Mouse (Mus musculus) G1E-ER4 (cell line): Measurements from ENCODE around the gene Raver1. TPM values are rescaled to one million over a fixed set of nuclear protein-coding genes. Genes with fewer than 3 reads are reported as not detected.

Source experiments
- GATA1 ChIP-seq: IDR thresholded peaks from one replicate; pipeline ENCODE4 v1.8.0; 2012; ENCODE audit warnings: low read length, inconsistent platforms
- polyA plus RNA-seq: library from polyadenylated mRNA; stranded (reverse); fragments of >175 nt; gene quantifications from 2 replicates; pipeline ENCODE4 v1.2.3, GENCODE M21; 2012

The Raver1 gene
- polyA plus RNA-seq, 1 experiment = 2.5 TPM

DNA sequence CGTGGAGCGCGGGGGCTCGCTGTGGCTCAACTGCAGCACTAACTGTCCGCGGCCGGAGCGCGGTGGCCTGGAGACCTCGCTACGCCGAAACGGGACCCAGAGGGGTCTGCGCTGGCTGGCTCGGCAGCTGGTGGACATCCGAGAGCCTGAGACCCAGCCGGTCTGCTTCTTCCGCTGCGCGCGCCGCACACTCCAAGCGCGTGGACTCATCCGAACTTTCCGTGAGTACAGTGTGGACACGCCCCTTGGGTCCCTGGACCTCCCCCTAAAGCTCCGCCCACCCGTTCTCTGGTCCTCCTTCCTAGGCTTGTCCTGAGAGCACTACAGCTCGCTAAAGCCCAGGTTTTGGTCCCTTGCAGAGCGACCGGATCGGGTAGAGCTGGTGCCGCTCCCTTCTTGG is 58.7 kb downstream of the Raver1 start:
- no peak for TF ChIP-seq GATA1

DNA sequence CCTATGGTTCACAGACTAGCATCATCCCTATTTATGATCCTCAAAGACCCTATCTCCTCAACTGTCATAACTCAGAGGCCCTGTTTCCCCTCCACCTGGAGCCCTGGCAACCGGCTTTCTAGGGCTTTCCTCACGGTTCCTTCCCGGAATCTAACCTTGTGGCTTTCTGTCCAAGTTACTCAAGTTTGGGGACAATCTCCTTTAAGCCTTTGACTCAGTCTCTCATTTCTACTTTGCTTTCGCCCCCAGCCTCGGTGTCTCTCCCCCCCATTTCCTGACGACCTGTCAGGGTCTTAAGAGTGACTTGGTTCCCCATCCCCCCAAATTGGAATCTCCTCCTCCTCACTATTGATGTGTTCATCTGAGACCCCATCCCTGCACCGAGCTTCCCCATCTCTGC is 59.3 kb downstream of the Raver1 start:
- no peak for TF ChIP-seq GATA1

DNA sequence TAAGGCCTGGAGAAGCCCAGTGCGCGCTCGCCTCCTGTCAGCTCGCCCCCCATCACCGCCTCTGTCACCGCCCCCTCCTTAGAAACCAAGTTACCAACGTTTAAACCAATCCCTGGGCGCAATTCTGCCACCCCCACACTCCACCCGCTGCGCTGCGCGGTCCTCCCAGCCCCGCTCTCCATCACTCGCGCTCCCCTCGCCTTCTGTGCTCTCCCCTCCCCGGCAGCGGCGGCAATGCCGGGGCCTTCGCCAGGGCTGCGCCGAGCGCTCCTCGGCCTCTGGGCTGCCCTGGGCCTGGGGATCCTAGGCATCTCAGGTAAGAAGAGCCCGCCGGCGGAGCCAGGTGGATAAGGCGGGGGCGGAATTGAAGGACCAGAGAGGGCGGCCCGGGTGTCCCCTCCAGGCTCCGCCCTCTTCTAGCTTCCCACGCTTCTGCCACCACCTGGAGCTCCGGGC is 59.9 kb downstream of the Raver1 start, which contains the start of gene Icam5:
Gene Icam5, plus strand, starts transcription at position 178 of the 456 bp plus-strand sequence.
- no peak for TF ChIP-seq GATA1

DNA sequence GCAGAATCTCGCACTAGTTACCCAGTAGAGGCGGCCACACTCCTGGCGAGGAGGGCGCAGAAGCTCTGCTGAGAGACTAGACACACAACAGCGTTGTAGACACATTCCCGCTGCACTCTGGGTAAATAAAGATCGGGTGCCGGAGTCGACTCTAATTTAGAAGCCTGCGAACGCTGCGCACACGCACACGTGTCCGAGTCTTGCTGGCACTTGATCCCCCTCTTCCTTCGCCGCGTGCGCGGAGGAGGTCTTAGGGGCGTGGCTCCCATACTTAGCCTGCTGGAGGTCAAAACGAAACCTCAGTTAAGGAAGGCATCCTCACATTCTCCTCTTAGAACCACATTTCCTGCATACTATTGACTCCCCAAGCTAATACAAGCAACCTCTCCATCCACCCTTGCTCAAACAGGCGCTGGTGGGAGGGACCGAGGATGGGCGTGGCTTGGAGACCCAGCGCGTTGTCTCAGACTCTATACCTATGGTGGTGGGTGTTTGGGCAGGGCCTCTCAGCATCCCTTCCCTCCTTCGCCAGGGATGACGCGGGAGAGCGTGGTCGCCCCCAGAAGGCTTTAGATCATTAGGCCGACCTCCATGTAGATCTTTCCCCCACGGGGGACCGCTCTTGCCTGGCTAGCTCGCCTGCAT is 60.4 kb downstream of the Raver1 start:
- no peak for TF ChIP-seq GATA1

DNA sequence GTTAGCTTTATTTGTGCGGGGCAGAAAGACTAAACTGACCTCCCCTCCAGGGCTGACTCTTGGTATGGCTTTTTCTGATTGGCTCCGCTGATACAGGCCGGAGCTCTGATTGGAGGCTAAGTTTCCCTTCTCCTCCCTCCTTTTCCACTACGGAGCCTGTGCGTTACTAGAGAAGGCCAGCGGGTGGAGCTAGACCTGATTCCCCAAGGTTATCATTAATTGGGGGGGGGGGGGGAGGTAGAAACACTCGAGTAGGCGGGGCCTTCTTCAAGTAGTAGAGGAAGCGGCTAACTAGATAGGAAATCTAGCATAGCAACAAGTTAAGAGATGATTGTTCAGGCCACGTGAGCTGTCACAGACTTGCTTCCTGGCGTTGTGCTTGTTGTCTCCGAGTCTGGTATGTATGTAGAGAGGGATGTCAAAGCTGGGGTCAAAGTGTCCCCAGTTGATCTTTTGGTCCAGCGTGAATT is 61.0 kb downstream of the Raver1 start:
- no peak for TF ChIP-seq GATA1

DNA sequence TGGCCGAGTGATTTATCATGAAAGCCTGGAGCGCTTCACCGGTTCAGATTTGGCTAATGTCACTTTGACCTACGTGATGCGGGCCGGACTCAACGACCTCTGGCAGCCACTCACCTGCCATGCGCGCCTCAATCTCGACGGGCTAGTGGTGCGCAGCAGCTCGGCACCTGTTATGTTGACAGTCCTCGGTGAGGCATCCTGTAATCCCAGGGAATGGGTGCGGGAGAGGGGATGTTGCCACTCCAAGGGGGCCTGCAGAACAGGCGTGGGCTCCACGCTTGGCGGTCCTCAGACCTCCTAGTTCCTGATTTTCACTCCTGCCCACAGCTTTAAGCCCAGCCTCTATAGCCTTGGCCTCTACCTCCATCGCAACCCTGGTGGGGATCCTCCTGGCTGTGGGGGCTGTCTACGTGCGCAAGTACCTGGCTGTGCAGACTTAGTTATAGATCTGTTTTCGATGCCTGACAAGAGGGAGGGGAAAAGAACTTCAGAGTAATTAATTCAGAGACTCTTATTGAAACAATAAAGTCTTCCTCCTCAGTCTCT is 61.7 kb downstream of the Raver1 start:
- TF ChIP-seq GATA1 = no peak

DNA sequence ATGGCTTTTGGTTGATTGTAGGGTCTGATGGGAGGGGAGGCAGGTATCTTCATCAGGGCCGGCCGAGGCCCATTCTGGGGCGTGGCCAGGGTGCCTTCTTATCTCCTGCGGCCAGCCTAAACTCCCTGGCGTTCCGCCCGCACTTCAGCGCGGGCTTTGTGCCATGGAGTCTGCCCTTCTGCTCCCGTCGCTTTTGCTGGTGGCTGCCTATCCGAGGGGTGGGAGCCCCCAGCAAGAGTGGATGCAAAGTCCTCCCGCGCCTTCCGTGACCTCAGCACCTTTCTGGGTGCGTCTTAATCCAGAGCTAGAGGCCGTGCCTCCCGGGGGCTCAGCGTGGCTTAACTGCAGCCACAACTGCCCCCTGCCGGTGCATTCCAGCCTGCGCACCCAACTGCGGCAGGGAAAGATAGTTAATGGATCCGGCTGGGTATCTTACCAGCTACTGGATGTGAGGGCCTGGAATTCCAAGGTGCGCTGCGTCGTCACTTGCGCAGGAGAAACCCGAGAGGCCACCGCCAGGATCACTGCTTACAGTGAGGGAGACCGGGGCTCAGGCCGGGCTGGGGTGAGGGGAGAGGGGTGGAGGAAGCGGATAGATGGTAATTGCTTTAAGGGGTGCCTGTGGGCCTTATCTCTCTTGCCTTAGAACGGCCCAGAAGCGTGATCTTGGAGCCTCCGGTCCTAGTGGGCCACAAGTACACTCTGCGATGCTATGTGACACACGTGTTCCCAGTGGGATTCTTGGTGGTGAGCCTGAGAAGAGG is 62.3 kb downstream of the Raver1 start, which contains the start of gene Icam4:
Gene Icam4, plus strand, starts transcription at position 83 of the 764 bp plus-strand sequence.
- no peak for TF ChIP-seq GATA1

DNA sequence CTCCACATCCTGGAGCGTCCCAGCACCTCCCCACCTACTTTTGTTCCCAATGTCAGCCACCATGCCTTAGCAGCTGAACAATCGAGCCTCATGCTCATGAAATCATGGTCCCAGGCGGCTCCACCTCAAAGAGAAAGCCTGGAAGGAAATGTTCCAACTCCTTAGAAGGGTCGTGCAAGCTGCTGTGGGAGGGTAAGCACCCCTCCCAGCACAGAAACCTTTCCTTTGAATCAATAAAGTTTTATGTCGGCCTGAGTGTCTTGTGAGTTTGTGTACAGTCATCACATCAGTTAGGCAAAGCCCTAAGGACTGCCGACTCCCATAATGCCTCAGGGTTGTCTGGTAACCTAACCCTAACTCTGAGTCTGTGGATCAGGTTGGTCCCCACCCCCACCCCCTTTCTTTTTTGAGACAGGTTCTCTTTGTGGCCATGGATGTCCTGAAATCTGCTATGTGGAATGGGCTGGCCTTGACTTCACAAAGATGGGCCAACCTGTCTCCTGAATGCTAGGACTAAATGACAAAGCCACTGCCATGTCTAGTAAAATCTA is 63.2 kb downstream of the Raver1 start:
- no peak for TF ChIP-seq GATA1

DNA sequence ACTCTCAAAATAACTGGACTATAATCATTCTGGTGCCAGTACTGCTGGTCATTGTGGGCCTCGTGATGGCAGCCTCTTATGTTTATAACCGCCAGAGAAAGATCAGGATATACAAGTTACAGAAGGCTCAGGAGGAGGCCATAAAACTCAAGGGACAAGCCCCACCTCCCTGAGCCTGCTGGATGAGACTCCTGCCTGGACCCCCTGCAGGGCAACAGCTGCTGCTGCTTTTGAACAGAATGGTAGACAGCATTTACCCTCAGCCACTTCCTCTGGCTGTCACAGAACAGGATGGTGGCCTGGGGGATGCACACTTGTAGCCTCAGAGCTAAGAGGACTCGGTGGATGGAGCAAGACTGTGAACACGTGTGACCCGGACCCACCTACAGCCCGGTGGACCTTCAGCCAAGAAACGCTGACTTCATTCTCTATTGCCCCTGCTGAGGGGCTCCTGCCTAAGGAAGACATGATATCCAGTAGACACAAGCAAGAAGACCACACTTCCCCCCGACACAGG is 64.0 kb downstream of the Raver1 start:
- TF ChIP-seq GATA1 = no peak

DNA sequence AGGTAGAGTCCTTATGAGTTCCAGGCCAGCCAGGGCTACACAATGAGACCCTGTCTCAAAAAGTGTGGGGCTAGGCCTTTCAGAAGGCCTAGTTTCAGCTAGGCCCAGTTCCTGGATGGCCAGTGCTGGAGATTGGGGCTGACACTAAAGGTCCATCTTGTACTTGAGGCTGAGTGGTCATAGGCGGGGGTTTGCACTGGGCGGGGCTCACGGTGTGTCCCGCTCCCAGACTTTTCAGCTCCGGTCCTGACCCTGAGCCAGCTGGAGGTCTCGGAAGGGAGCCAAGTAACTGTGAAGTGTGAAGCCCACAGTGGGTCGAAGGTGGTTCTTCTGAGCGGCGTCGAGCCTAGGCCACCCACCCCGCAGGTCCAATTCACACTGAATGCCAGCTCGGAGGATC is 65.0 kb downstream of the Raver1 start:
- no peak for TF ChIP-seq GATA1

DNA sequence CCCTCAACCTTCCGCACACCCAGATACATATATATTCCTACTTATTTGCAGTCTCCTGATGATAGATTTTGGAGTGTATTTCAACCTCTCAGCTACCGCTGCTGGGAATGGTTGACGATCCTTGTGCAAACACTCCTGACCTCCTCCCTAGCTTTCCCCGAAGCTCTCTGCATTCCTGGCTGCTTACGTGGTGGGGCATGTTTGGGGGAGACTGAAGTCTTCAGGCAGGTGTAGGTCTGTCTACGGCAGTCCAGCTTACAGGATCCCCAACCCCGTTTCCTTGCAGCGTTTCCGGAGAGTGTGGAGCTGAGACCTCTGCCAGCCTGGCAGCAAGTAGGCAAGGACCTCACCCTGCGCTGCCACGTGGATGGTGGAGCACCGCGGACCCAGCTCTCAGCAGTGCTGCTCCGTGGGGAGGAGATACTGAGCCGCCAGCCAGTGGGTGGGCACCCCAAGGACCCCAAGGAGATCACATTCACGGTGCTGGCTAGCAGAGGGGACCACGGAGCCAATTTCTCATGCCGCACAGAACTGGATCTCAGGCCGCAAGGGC is 66.5 kb downstream of the Raver1 start:
- TF ChIP-seq GATA1 = no peak

Other genes with a start within 250 kb of the Raver1 start
- not detected in 2 replicates for gene A230050P20Rik, start 223.4 kb downstream of the Raver1 start, polyA plus RNA-seq
- gene Angptl6, start 212.3 kb downstream of the Raver1 start, polyA plus RNA-seq = 3.5 and 4.1 TPM in 2 replicates
- gene Ppan, start 203.8 kb downstream of the Raver1 start, polyA plus RNA-seq = 341 and 357 TPM in 2 replicates
- gene Eif3g, start 193.4 kb downstream of the Raver1 start, polyA plus RNA-seq = 613 and 834 TPM in 2 replicates
- 152 and 172 TPM in 2 replicates for gene Dnmt1, start 132.1 kb downstream of the Raver1 start, polyA plus RNA-seq
- 1.4 and 1.6 TPM in 2 replicates for gene S1pr2, start 115.2 kb downstream of the Raver1 start, polyA plus RNA-seq
- gene Mrpl4, start 89.3 kb downstream of the Raver1 start, polyA plus RNA-seq = 88.1 and 110 TPM in 2 replicates
- gene Icam1, start 76.0 kb downstream of the Raver1 start, polyA plus RNA-seq = 0.55 and 0.58 TPM in 2 replicates
- 16.7 and 26.1 TPM in 2 replicates for gene Icam4, start 62.6 kb downstream of the Raver1 start, polyA plus RNA-seq
- 0.52 and 0.62 TPM in 2 replicates for gene Icam5, start 59.9 kb downstream of the Raver1 start, polyA plus RNA-seq
- gene Zglp1, start 24.9 kb downstream of the Raver1 start, polyA plus RNA-seq = 2.0 and 4.4 TPM in 2 replicates
- 0.67 and 0.73 TPM in 2 replicates for gene Gm49373, start 18.9 kb downstream of the Raver1 start, polyA plus RNA-seq
- gene Fdx1l, start 18.4 kb downstream of the Raver1 start, polyA plus RNA-seq = 39.6 and 44.3 TPM in 2 replicates
- gene Gm38431, start within 50 bp of the Raver1 start, polyA plus RNA-seq = 422 and 499 TPM in 2 replicates
- 16.0 and 16.3 TPM in 2 replicates for gene Tyk2, start 39.2 kb upstream of the Raver1 start, polyA plus RNA-seq
- 216 and 275 TPM in 2 replicates for gene Cdc37, start 58.0 kb upstream of the Raver1 start, polyA plus RNA-seq
- 3.6 and 3.9 TPM in 2 replicates for gene Pde4a, start 73.7 kb upstream of the Raver1 start, polyA plus RNA-seq
- 79.1 and 86.5 TPM in 2 replicates for gene Keap1, start 147.4 kb upstream of the Raver1 start, polyA plus RNA-seq
- gene S1pr5, start 156.4 kb upstream of the Raver1 start, polyA plus RNA-seq = not detected in 2 replicates
- 25.8 and 27.7 TPM in 2 replicates for gene Atg4d, start 173.3 kb upstream of the Raver1 start, polyA plus RNA-seq
- 43.4 and 53.0 TPM in 2 replicates for gene Kri1, start 196.0 kb upstream of the Raver1 start, polyA plus RNA-seq
- 27.5 and 28.0 TPM in 2 replicates for gene Cdkn2d, start 199.4 kb upstream of the Raver1 start, polyA plus RNA-seq
- not detected in 2 replicates for gene Ap1m2, start 220.3 kb upstream of the Raver1 start, polyA plus RNA-seq
- 24.3 and 31.9 TPM in 2 replicates for gene Slc44a2, start 228.7 kb upstream of the Raver1 start, polyA plus RNA-seq